Mouse (Mus musculus) forebrain, embryonic 12.5 days (tissue): ENCODE results near the gene Ebpl. TPM values are rescaled to one million over a fixed set of nuclear protein-coding genes. Genes with fewer than 3 reads are reported as not detected.

Source experiments
- ATAC-seq: fragments of 200-750 bp; cut with Nextera tagmentation; 2 replicates; pipeline ENCODE4 v1.8.0; 2017; ENCODE audit warnings: moderate TSS enrichment; ENCODE audit not compliant: low FRiP score
- H3K27ac ChIP-seq: fragments of 300-500 bp; sonication (generic); 2 replicates; pipeline ENCODE4 v1.5.1; 2016; ENCODE audit warnings: mild to moderate bottlenecking
- H3K27me3 ChIP-seq: fragments of 300-500 bp; sonication (generic); 2 replicates; pipeline ENCODE4 v1.6.1; 2016; ENCODE audit warnings: mild to moderate bottlenecking
- H3K36me3 ChIP-seq: fragments of 300-500 bp; sonication (generic); replicated peaks from 2 replicates; pipeline ENCODE4 v1.6.1; 2016; ENCODE audit warnings: mild to moderate bottlenecking
- H3K4me1 ChIP-seq: fragments of 300-500 bp; sonication (generic); 2 replicates; pipeline ENCODE4 v1.6.1; 2016
- H3K4me2 ChIP-seq: fragments of 300-500 bp; sonication (generic); 2 replicates; pipeline ENCODE4 v1.6.1; 2016; ENCODE audit warnings: mild to moderate bottlenecking, moderate library complexity
- H3K4me3 ChIP-seq: fragments of 300-500 bp; sonication (generic); replicated peaks from 2 replicates; pipeline ENCODE4 v1.5.1; 2016; ENCODE audit warnings: mild to moderate bottlenecking
- H3K9ac ChIP-seq: fragments of 300-500 bp; sonication (generic); 2 replicates; pipeline ENCODE4 v1.6.1; 2016; ENCODE audit warnings: mild to moderate bottlenecking
- H3K9me3 ChIP-seq: fragments of 300-500 bp; sonication (generic); 2 replicates; pipeline ENCODE4 v1.6.1; 2016
- WGBS: fragments of 180-500 bp; shearing (Covaris S2); methylation state at CpG from one replicate; pipeline ENCODE4 v1.1.7; 2016; 5-methylcytosine and 5-hydroxymethylcytosine counted together
- polyA plus RNA-seq: library from polyadenylated mRNA; unstranded; fragments of >200 nt; fragmentation: Nextera tagmentation; extraction: Ambion mirVana; gene quantifications from 2 replicates; pipeline ENCODE4 v1.2.1, GENCODE M21; 2016

The Ebpl gene
- polyA plus RNA-seq, 1 experiment from 2014 or later: 10.4 TPM

DNA sequence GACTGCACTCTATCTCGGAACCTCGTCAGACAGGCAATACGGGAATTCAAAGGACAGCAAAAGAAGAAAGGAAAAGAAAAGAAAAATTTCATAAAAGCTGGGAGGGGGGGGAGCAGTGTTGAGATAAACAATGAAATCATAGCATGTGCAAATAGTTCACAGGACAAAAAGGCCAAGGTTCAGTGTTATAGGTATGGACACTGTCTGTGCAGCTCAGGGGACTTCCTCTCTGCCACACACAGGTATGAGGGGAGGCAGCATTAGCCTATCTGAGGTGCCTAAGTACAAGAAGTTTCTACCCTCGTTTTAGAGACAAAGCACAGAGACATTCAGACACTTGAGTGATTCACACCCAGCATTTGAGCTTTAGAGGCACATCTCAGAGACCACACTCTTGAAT, 39.0 kb downstream of the Ebpl start:
- H3K27me3 ChIP-seq: no peaks in the 10 kb centered on the region
- 0 out of 2 replicates have a peak, but pooled peaks cover 10% of the 10 kb centered on the region for H3K9me3 ChIP-seq
- no peaks in the 10 kb centered on the region for H3K36me3 ChIP-seq
- WGBS: 88% methylated on average over 4 of the region's 4 CpGs
- no peak overlapping the region for H3K9ac ChIP-seq
- ATAC-seq: no peak
- H3K4me3 ChIP-seq: no peak overlapping the region
- no peaks in the 10 kb centered on the region for H3K4me1 ChIP-seq
- no peak overlapping the region for H3K27ac ChIP-seq
- no peak overlapping the region for H3K4me2 ChIP-seq

DNA sequence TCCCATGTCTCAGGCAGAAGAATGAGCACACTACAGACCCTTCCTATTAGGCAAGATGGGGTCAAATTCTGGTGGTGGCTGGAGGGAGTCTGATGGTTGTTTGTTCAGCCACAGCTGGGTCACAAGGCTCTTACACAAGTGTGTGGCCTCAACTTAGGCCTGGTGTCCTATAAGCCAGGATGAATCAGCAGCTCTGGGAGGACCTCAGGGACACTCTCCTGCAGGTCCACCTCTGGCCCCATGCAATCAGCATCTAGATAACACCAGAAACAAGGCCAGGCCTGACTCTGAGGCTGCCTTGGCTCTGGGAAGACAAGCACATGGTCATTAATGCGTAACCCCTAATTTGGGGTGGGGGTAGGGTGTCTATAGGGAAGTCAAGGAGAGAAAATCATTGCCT, 39.5 kb downstream of the Ebpl start:
- no peaks in the 10 kb centered on the region for H3K27me3 ChIP-seq
- no peak overlapping the region for H3K4me3 ChIP-seq
- H3K27ac ChIP-seq: no peak overlapping the region
- no peaks in the 10 kb centered on the region for H3K36me3 ChIP-seq
- no peak for ATAC-seq
- H3K9ac ChIP-seq: no peak overlapping the region
- H3K4me1 ChIP-seq: no peaks in the 10 kb centered on the region
- no peak overlapping the region for H3K4me2 ChIP-seq
- 86% methylated on average over 1 of the region's 1 CpGs for WGBS
- H3K9me3 ChIP-seq: 0 out of 2 replicates have a peak, but pooled peaks cover 10% of the 10 kb centered on the region

DNA sequence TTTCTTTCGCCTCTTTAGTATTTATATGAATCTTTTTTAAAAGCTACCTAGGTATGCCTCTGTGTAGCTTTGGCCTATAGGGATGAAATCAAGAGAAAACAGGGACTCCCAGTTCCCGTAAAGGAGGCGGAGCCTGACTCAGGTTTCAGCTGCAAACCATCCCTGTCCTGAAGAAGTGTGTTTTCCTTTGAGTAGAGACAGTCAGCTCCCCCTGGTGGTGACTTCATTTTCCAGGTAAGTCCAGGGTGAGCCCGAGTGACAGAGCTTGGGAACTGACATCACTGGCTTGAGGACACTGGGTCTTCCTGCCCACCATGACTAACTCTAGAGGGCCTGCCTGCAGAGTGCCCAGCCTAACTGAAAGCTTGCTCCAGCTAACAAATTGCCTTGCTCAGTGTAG, 43.4 kb downstream of the Ebpl start:
- H3K9me3 ChIP-seq: no peaks in the 10 kb centered on the region
- no peak overlapping the region for H3K27ac ChIP-seq
- 40% methylated on average over 4 of the region's 4 CpGs for WGBS
- H3K27me3 ChIP-seq: no peaks in the 10 kb centered on the region
- no peaks in the 10 kb centered on the region for H3K4me1 ChIP-seq
- H3K9ac ChIP-seq: no peak overlapping the region
- ATAC-seq: no peak
- no peak overlapping the region for H3K4me3 ChIP-seq
- H3K36me3 ChIP-seq: no peaks in the 10 kb centered on the region
- no peak overlapping the region for H3K4me2 ChIP-seq

DNA sequence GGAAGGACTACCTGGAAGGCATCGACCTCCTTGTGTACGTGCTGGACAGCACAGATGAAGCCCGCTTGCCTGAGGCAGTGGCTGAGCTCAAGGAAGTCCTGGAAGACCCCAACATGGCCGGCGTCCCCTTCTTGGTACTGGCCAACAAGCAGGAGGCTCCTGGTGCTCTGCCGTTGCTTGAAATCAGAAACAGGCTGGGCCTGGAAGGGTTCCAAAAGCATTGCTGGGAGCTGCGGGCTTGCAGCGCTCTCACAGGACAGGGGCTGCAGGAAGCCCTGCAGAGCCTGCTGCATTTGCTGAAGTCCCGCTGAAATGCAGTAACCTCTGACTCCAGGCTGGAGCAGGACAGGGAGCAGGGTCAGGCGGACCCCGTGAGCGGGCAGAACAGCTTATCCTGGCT, 49.3 kb downstream of the Ebpl start:
- WGBS: 75% methylated on average over 12 of the region's 12 CpGs
- H3K9me3 ChIP-seq: no peaks in the 10 kb centered on the region
- peaks cover 6% of the 10 kb centered on the region for H3K4me1 ChIP-seq
- H3K9ac ChIP-seq: no peak overlapping the region
- H3K4me2 ChIP-seq: no peak overlapping the region
- no peaks in the 10 kb centered on the region for H3K27me3 ChIP-seq
- ATAC-seq: no peak
- H3K4me3 ChIP-seq: no peak overlapping the region
- no peak overlapping the region for H3K27ac ChIP-seq
- no peaks in the 10 kb centered on the region for H3K36me3 ChIP-seq

DNA sequence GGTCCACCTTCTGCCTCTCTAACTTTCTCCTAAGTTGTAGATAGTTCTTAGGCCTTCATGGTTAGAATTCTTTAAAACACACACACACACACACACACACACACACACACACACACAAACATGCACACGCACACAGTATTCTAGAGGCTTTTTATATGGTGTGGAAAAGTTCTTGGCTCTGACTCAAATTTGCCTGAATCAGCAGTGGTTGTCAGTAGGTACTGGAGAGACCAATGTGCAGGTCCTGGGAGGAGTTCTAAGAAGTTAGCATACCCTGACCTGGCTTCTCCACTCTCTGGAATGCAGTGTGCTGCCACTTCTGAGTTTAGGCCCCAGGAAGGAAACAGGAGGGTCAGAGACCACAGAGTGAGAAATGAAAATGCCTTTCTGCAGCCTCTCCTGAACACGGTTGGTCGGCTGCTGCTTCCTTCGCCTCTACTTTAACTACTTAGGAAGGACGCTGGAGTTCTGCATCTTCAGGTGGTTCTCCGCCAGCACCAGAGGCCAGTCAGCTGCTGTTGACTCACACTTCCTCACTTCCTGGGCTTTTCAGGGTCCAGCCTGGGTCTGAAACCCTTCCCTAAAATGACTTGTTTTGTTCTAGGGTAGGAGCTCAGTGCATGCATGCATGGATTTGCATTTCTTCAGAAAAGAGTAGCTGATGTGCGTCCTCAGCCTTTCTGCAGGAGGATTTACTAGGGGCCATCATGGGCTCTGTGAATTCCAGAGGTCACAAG, 50.0 kb downstream of the Ebpl start:
- H3K9ac ChIP-seq: no peak overlapping the region
- H3K27ac ChIP-seq: no peak overlapping the region
- H3K4me3 ChIP-seq: no peak overlapping the region
- H3K36me3 ChIP-seq: no peaks in the 10 kb centered on the region
- peaks cover 6% of the 10 kb centered on the region for H3K4me1 ChIP-seq
- H3K27me3 ChIP-seq: no peaks in the 10 kb centered on the region
- no peaks in the 10 kb centered on the region for H3K9me3 ChIP-seq
- no peak for ATAC-seq
- WGBS: 77% methylated on average over 7 of the region's 7 CpGs
- no peak overlapping the region for H3K4me2 ChIP-seq

DNA sequence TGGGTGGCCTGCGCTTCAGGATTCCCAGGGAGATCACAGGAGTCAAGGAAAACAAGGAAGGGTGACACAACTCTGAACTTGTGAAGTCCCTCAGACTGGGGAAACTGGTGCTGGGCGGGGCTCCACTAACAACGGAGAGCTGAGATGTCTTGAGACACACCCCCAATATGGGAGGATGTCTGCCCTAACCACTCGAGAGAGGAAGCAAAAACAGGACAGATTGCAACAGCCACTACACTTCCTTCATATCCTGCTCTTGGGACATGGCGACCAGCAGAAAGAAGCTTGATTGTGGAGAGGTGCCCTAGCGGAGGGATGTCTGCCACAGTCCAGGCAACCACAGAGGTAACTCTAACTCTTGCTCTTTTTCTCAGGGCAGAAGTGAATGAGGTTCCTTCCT, 50.6 kb downstream of the Ebpl start, which contains the start of gene Arl11:
Gene Arl11, plus strand, starts transcription at position 161 of the 400 bp plus-strand sequence.
- Histone ChIP-seq H3K4me3 (no peak within 1 kb of the TSS), H3K27ac (no peak within 1 kb of the TSS), H3K9me3 (no peaks in the 10 kb centered on the region), H3K27me3 (no peaks in the 10 kb centered on the region), H3K4me1 (peaks cover 6% of the 10 kb centered on the region), H3K9ac (no peak within 1 kb of the TSS), H3K36me3 (no peaks in the 10 kb centered on the region), H3K4me2 (no peak within 1 kb of the TSS)
- no peak for ATAC-seq
- WGBS: 81% methylated on average over 6 of the region's 6 CpGs

DNA sequence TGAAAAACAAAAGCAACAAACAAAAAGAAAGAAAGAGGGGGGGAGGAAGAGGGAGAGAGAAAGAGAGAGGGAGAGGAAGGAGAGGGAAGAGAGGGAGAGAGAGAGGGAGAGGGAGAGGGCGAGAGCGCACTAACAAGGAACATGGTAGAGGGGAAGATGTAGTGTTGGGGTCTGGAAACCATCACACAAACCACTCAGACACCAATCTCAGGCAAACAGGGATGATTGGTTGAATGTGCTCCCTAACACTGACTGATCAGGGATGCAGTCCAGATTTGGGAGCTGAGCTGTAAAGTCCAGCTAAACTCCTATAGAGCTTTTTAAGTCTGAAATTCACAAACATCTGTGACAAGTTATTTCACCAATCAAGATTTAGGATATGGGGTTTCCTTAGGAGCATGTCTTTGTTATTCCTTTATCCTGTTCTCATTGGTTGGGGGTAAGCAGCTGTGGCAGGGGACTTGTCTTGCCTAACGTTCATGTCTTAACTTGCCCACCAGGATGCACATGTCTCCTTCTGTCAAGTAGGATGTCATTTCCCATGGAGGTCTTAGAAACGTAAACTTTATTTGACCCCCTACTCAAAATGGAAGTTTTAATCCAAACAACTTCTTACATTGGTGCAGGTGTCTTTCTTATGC, 56.1 kb downstream of the Ebpl start:
- Histone ChIP-seq H3K4me1 (no peaks in the 10 kb centered on the region), H3K9ac (no peak overlapping the region)
- 82% methylated on average over 4 of the region's 4 CpGs for WGBS

DNA sequence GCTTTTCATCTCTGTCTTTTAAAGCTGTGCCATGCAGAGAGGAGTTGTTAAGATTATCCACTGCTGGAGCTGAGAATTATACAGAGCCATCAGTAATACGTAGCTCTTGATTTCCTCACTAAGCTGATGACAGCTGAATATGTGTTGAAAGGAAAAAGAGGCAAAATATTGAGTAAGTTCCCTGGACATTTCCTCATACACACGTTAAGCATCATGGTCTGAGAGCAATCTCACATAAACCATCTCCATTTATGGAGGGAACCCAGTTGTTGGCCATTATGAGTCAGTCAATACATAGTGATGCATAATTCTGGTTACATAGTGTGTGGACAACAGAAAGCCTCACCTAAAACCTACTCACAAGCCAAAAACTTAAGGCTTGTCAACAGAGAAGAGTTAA, 57.8 kb downstream of the Ebpl start:
- no peak overlapping the region for H3K4me2 ChIP-seq

More for the DNA sequence above, 56.1 kb downstream of the Ebpl start:
- Histone ChIP-seq H3K9me3 (no peaks in the 10 kb centered on the region), H3K4me2 (no peak overlapping the region), H3K36me3 (no peaks in the 10 kb centered on the region), H3K4me3 (no peak overlapping the region), H3K27ac (no peak overlapping the region), H3K27me3 (no peaks in the 10 kb centered on the region)
- ATAC-seq: no peak

DNA sequence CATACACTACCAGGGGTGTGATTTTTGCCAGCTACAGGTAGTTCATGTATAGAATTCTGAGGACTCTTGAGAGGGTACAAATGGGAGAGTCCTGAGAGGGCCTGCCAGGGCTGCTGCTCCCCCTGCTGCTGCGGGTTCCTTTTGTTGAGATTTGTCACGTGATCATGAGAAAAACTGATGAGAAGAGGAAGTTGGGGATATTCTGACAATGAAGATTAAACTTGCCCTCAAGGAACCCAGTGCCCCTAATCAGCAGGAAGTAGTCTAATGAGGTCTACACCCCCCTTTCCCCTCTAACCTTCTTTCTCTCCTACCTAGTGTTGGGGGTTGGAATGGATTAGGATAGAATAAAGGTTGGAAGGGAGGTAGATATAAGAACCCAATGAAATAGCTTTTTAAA, 58.9 kb downstream of the Ebpl start:
- whole genome bisulfite sequencing: 57% methylated on average over 2 of the region's 2 CpGs
- Histone ChIP-seq H3K36me3 (no peaks in the 10 kb centered on the region), H3K9ac (no peak overlapping the region), H3K27me3 (no peaks in the 10 kb centered on the region), H3K4me1 (no peaks in the 10 kb centered on the region), H3K9me3 (no peaks in the 10 kb centered on the region), H3K4me3 (no peak overlapping the region), H3K4me2 (no peak overlapping the region), H3K27ac (no peak overlapping the region)
- no peak for ATAC-seq

More for the DNA sequence above, 57.8 kb downstream of the Ebpl start:
- Histone ChIP-seq H3K27me3 (no peaks in the 10 kb centered on the region), H3K27ac (no peak overlapping the region), H3K9me3 (no peaks in the 10 kb centered on the region), H3K4me1 (no peaks in the 10 kb centered on the region), H3K4me3 (no peak overlapping the region), H3K36me3 (no peaks in the 10 kb centered on the region), H3K9ac (no peak overlapping the region)
- WGBS: 70% methylated on average over 2 of the region's 2 CpGs
- no peak for ATAC-seq

DNA sequence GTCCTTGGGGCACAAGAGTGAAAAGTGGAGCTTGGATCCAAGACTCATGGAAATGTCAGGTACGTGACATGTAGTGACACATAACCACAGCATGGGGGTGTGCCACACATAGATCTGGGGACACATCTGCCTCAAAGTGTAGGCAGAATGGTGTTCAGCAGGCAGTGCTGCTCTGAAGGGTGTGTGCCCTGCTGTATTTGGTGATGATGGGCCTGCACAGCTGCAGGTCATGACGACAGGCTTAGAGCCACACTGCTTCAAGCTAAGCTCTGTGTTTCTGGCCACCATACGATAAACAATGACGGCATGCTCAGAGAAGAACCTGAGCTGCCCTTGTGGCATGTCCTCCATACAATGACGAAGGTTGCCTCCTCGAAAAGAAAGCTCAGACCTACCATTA, 60.4 kb downstream of the Ebpl start:
- no peak overlapping the region for H3K27ac ChIP-seq
- H3K27me3 ChIP-seq: no peaks in the 10 kb centered on the region; the same call in 1 of the 2 replicates
- 90% methylated on average over 6 of the region's 6 CpGs for WGBS
- H3K4me2 ChIP-seq: no peak overlapping the region
- no peak overlapping the region for H3K4me3 ChIP-seq
- no peaks in the 10 kb centered on the region for H3K36me3 ChIP-seq
- no peaks in the 10 kb centered on the region for H3K9me3 ChIP-seq
- no peak for ATAC-seq
- no peak overlapping the region for H3K9ac ChIP-seq
- no peaks in the 10 kb centered on the region for H3K4me1 ChIP-seq

DNA sequence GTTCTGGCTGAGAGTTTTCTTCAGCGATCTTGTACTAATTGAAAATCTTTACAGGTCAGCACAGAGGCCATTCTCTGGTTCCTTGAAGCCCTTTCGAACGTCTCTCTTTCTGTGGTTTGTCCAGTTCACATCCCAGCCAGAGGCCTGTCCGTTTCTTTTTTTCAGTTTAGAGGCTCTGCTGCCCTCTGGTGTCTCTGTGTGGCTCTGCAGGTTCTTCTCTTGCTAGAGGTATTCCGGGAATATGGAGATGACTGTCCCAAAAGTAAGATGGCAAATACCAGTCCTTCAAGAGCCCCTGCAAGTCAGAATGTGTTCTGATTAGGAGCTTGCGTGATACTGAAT, 65.5 kb downstream of the Ebpl start:
- no peaks in the 10 kb centered on the region for H3K36me3 ChIP-seq
- H3K4me1 ChIP-seq: no peaks in the 10 kb centered on the region; the same call in 1 of the 2 replicates
- no peaks in the 10 kb centered on the region; the same call in 1 of the 2 replicates for H3K27me3 ChIP-seq
- 15% methylated on average over 6 of the region's 6 CpGs for WGBS
- H3K4me3 ChIP-seq: no peak overlapping the region
- H3K4me2 ChIP-seq: no peak overlapping the region
- H3K9me3 ChIP-seq: no peaks in the 10 kb centered on the region
- H3K9ac ChIP-seq: no peak overlapping the region
- H3K27ac ChIP-seq: no peak overlapping the region
- ATAC-seq: no peak

DNA sequence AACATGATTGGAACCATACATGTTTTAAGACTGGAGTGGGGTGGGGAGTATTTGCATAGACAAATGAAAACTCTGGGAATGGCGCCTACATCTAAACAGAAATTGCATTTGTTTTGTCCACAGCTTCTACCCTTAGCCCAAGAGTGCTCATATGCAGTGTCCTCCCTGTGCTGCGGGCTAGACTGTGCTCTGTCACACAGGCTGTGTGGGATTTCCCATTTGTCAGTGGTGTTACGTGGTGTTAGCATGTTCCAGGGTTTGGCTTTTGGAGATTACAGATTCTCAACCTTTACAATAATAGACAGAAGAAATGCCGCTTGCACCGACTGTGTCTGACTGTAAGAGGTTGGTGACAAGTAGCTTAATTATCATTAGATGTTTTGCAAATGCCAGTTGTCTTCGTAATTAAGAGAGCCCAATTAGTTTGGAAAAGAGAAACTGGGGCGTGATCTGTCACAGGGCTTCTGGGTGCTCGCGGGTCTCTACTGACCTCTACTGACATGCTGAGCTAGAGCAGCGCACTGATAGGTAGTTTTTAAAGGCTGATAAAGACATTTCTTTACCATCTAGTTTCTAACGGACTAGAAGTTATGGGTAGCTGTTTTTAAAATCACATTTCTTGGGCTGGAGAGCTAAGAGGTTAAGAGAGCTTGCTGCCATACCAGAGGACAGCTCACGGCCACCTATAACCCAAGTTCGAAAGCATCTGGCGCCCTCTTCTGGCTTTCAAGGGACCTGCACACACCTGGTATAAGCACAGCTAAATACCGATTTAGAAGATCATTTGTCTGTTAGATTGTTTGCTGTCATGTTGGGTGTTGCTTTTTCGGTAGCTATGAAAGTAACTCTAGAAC, 66.1 kb downstream of the Ebpl start:
- Histone ChIP-seq H3K4me2 (no peak overlapping the region), H3K36me3 (no peaks in the 10 kb centered on the region), H3K27ac (no peak overlapping the region), H3K27me3 (no peaks in the 10 kb centered on the region; the same call in 1 of the 2 replicates), H3K9me3 (no peaks in the 10 kb centered on the region), H3K4me3 (no peak overlapping the region), H3K4me1 (no peaks in the 10 kb centered on the region; the same call in 1 of the 2 replicates), H3K9ac (no peak overlapping the region)
- 40% methylated on average over 16 of the region's 16 CpGs for WGBS
- ATAC-seq: no peak; the same call in 1 of the 2 replicates
